Mouse (Mus musculus): ENCODE results near the gene Klra4. TPM values are rescaled to one million over a fixed set of nuclear protein-coding genes. Genes with fewer than 3 reads are reported as not detected.
"Not testable (repeated sequence)": the region's sequence is repeated elsewhere in the genome, so short reads cannot be mapped to it uniquely, and the experiment has no call there.

The Klra4 gene
- not detected in 2 replicates for polyA plus RNA-seq (2014; fragmentation: Nextera tagmentation; extraction: Ambion mirVana)

- H3K27me3 ChIP-seq (ENCODE audit: control insufficient read depth, insufficient read depth, low read length); H3K4me3 ChIP-seq (replicated peaks; ENCODE audit: low read depth, low read length); H3K36me3 ChIP-seq (ENCODE audit: control insufficient read depth, insufficient read depth, low read length); H3K9ac ChIP-seq (replicated peaks; ENCODE audit: low read length); ATAC-seq (ENCODE audit: low FRiP score, low TSS enrichment); H3K4me2 ChIP-seq (ENCODE audit: low read length); H3K27ac ChIP-seq (replicated peaks; ENCODE audit: low read depth, low read length); H3K4me1 ChIP-seq (ENCODE audit: control insufficient read depth, insufficient read depth, low read length); H3K9me3 ChIP-seq (ENCODE audit: control insufficient read depth, low read length); DNase-seq: not testable (repeated sequence)
- WGBS: 60% methylated on average over 1 of the region's 1 CpGs
These were observed at the start of gene Klra4 for GRCm38 (mm10) chr6:130067171-130067570. TSS of gene Klra4 (minus strand) at chr6:130067271.

DNA sequence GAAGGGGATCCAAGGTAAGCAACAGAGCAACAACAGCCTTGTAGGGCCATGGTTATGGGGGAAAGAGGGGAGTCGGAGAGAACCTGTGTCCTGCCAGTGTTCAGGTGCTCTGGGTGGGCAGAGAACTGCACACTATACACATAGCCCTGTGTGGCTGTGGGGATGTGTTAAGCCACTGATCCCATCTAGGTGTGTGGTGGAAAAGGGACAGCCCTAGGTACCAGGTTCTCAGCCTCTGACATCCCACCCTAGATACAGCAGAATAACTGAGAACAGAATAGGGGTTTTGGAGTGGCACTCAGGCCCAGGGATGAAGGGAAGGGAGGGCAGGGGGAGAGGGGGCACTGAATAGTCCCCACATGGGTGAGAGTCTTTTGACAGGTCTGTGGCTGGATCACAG lies 43.4 kb upstream of the Klra4 start:
- H3K36me3 ChIP-seq (ENCODE audit: control insufficient read depth, insufficient read depth, low read length): no peaks in the 10 kb centered on the region
- ATAC-seq (ENCODE audit: low FRiP score, low TSS enrichment) (no peak), DNase-seq (no peak)
- no peaks in the 10 kb centered on the region for H3K9me3 ChIP-seq (ENCODE audit: control insufficient read depth, low read length)
- no peak overlapping the region for H3K9ac ChIP-seq (replicated peaks; ENCODE audit: low read length)
- H3K4me1 ChIP-seq (ENCODE audit: control insufficient read depth, insufficient read depth, low read length): no peaks in the 10 kb centered on the region
- H3K4me3 ChIP-seq (replicated peaks; ENCODE audit: low read depth, low read length): no peak overlapping the region
- H3K27ac ChIP-seq (replicated peaks; ENCODE audit: low read depth, low read length): no peak overlapping the region
- H3K4me2 ChIP-seq (ENCODE audit: low read length): no peak overlapping the region
- WGBS: 90% methylated on average over 1 of the region's 1 CpGs
- H3K27me3 ChIP-seq (ENCODE audit: control insufficient read depth, insufficient read depth, low read length): no peaks in the 10 kb centered on the region

DNA sequence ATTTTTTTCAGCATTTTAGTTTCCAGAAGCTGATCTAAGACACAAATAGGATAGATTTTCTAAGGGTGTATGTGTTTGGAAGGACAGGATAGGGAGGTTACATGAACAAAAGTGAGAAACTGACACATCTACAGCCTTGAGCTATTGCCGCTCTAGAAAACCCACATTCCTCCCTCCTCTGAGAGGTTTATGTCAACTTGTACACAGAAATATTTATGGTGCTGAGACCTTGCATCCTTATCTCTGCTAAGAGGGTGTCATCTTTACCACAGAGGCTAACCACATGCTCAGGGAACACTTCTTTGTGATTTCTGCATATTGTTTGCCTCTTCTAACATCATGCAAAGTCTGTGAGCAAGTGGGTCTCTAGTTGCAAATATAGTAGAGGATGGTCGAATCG lies 35.7 kb upstream of the Klra4 start:
- ATAC-seq (ENCODE audit: low FRiP score, low TSS enrichment); H3K4me3 ChIP-seq (replicated peaks; ENCODE audit: low read depth, low read length); H3K9me3 ChIP-seq (ENCODE audit: control insufficient read depth, low read length); H3K27ac ChIP-seq (replicated peaks; ENCODE audit: low read depth, low read length); H3K4me2 ChIP-seq (ENCODE audit: low read length); H3K27me3 ChIP-seq (ENCODE audit: control insufficient read depth, insufficient read depth, low read length); H3K4me1 ChIP-seq (ENCODE audit: control insufficient read depth, insufficient read depth, low read length); H3K9ac ChIP-seq (replicated peaks; ENCODE audit: low read length); DNase-seq; H3K36me3 ChIP-seq (ENCODE audit: control insufficient read depth, insufficient read depth, low read length): not testable (repeated sequence)
- WGBS: 87% methylated on average over 3 of the region's 3 CpGs

GRCm38 (mm10) chr6:130092336-130092948 lies 25.4 kb upstream of the Klra4 start:
- Histone ChIP-seq H3K36me3 (ENCODE audit: control insufficient read depth, insufficient read depth, low read length) (no peaks in the 10 kb centered on the region), H3K9me3 (ENCODE audit: control insufficient read depth, low read length) (no peaks in the 10 kb centered on the region), H3K9ac (replicated peaks; ENCODE audit: low read length) (no peak overlapping the region), H3K4me1 (ENCODE audit: control insufficient read depth, insufficient read depth, low read length) (no peaks in the 10 kb centered on the region), H3K4me3 (replicated peaks; ENCODE audit: low read depth, low read length) (no peak overlapping the region), H3K27ac (replicated peaks; ENCODE audit: low read depth, low read length) (no peak overlapping the region), H3K4me2 (ENCODE audit: low read length) (no peak overlapping the region), H3K27me3 (ENCODE audit: control insufficient read depth, insufficient read depth, low read length) (no peaks in the 10 kb centered on the region)
- ATAC-seq (ENCODE audit: low FRiP score, low TSS enrichment) (no peak), DNase-seq (no peak)
- WGBS: 81% methylated on average over 5 of the region's 5 CpGs

DNA sequence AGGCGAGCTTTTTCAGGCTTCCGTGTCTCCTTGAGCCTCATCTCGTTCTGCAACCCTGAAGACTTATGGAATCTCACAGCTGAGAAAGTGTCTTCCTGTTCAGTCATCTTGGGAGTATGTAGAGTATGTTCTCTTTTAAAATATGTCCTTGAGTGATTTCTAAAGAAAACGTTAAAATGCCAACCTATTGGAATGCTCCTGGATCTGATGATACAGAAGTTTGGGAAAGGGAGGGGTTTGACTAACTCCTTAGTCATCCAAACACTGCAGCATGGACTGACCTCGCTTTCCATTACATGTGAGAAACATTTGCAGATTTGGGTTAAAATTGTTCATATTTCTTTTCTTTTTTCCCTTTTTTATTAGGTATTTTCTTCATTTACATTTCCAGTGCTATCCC lies 1.9 kb downstream of the Klra4 start:
- Histone ChIP-seq H3K4me1 (ENCODE audit: control insufficient read depth, insufficient read depth, low read length) (no peaks in the 10 kb centered on the region), H3K27me3 (ENCODE audit: control insufficient read depth, insufficient read depth, low read length) (no peaks in the 10 kb centered on the region), H3K9ac (replicated peaks; ENCODE audit: low read length) (no peak overlapping the region), H3K27ac (replicated peaks; ENCODE audit: low read depth, low read length) (no peak overlapping the region), H3K9me3 (ENCODE audit: control insufficient read depth, low read length) (peaks cover 3% of the 10 kb centered on the region; the same call in 1 of the 2 replicates), H3K36me3 (ENCODE audit: control insufficient read depth, insufficient read depth, low read length) (no peaks in the 10 kb centered on the region), H3K4me3 (replicated peaks; ENCODE audit: low read depth, low read length) (no peak overlapping the region), H3K4me2 (ENCODE audit: low read length) (no peak overlapping the region)
- 76% methylated on average over 5 of the region's 5 CpGs for WGBS
- ATAC-seq (ENCODE audit: low FRiP score, low TSS enrichment) (no peak), DNase-seq (no peak)

GRCm38 (mm10) chr6:130035146-130035545 lies 31.9 kb downstream of the Klra4 start:
- H3K4me2 ChIP-seq (ENCODE audit: low read length); H3K27me3 ChIP-seq (ENCODE audit: control insufficient read depth, insufficient read depth, low read length); H3K27ac ChIP-seq (replicated peaks; ENCODE audit: low read depth, low read length); H3K4me1 ChIP-seq (ENCODE audit: control insufficient read depth, insufficient read depth, low read length); ATAC-seq (ENCODE audit: low FRiP score, low TSS enrichment); H3K36me3 ChIP-seq (ENCODE audit: control insufficient read depth, insufficient read depth, low read length); H3K4me3 ChIP-seq (replicated peaks; ENCODE audit: low read depth, low read length); H3K9me3 ChIP-seq (ENCODE audit: control insufficient read depth, low read length); DNase-seq; H3K9ac ChIP-seq (replicated peaks; ENCODE audit: low read length): not testable (repeated sequence)
- WGBS: 57% methylated on average over 4 of the region's 4 CpGs

DNA sequence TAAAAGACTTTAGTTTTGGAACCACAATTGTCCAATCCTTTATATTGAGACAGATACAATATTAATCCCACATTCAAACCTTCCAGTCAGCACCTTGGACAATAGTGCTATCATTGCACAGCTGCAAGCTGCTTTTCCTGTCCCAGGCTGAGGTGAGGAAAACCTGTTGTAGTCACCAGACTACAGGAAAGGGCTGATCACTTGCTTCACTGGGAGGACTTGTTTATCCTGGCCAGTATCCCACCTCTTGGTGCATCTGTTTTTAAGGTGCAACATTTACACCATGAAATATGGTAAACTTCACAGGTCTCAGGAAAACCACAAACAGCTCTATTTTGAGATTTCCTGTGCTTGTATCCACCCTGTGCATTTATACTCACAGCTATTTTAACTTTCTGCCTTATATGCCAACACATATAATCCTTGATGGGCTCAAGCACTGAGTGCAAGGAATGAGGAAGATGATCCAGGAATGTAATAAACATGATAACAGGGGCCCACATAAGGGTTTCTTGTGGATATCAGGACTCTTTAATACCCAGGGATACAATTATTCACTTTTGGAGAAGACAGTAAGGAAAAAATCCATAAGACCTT lies 35.5 kb downstream of the Klra4 start:
- H3K9me3 ChIP-seq (ENCODE audit: control insufficient read depth, low read length); H3K36me3 ChIP-seq (ENCODE audit: control insufficient read depth, insufficient read depth, low read length); H3K27ac ChIP-seq (replicated peaks; ENCODE audit: low read depth, low read length); H3K4me1 ChIP-seq (ENCODE audit: control insufficient read depth, insufficient read depth, low read length); DNase-seq; ATAC-seq (ENCODE audit: low FRiP score, low TSS enrichment); H3K27me3 ChIP-seq (ENCODE audit: control insufficient read depth, insufficient read depth, low read length); H3K9ac ChIP-seq (replicated peaks; ENCODE audit: low read length); H3K4me3 ChIP-seq (replicated peaks; ENCODE audit: low read depth, low read length); H3K4me2 ChIP-seq (ENCODE audit: low read length): not testable (repeated sequence)

GRCm38 (mm10) chr6:130026854-130027253 lies 40.2 kb downstream of the Klra4 start, which contains the start of gene Klra6:
TSS of gene Klra6 (minus strand) at chr6:130026954.
- no peak within 1 kb of the TSS for H3K27ac ChIP-seq (replicated peaks; ENCODE audit: low read depth, low read length)
- no peak within 1 kb of the TSS for H3K4me3 ChIP-seq (replicated peaks; ENCODE audit: low read depth, low read length)
- no peaks in the 10 kb centered on the region for H3K27me3 ChIP-seq (ENCODE audit: control insufficient read depth, insufficient read depth, low read length)
- no peak within 1 kb of the TSS for H3K4me2 ChIP-seq (ENCODE audit: low read length)
- DNase-seq: no peak
- H3K36me3 ChIP-seq (ENCODE audit: control insufficient read depth, insufficient read depth, low read length): no peaks in the 10 kb centered on the region
- no peaks in the 10 kb centered on the region for H3K4me1 ChIP-seq (ENCODE audit: control insufficient read depth, insufficient read depth, low read length)
- no peak for ATAC-seq (ENCODE audit: low FRiP score, low TSS enrichment)
- 76% methylated on average over 4 of the region's 4 CpGs for WGBS
- no peak within 1 kb of the TSS for H3K9ac ChIP-seq (replicated peaks; ENCODE audit: low read length)
- H3K9me3 ChIP-seq (ENCODE audit: control insufficient read depth, low read length): peaks cover 14% of the 10 kb centered on the region
